Mouse (Mus musculus) lung, embryonic 16.5 days (tissue): ENCODE results near the gene Il20ra. TPM values are rescaled to one million over a fixed set of nuclear protein-coding genes. Genes with fewer than 3 reads are reported as not detected.

Experiments used
- polyA plus RNA-seq: library from polyadenylated mRNA; unstranded; fragments of >200 nt; fragmentation: Nextera tagmentation; extraction: Ambion mirVana; gene quantifications from 2 replicates; pipeline ENCODE4 v1.2.1, GENCODE M21; 2015

Gene Il20ra
- polyA plus RNA-seq, 1 experiment from 2014 or later = 0.14 TPM

Other genes starting within 250 kb of the Il20ra start
- 79.0 and 85.5 TPM in 2 replicates for gene Ifngr1, start 120.6 kb upstream of the Il20ra start, polyA plus RNA-seq
- not detected in 2 replicates for gene Il22ra2, start 90.6 kb upstream of the Il20ra start, polyA plus RNA-seq
- 0.72 and 0.95 TPM in 2 replicates for gene Slc35d3, start 138.9 kb downstream of the Il20ra start, polyA plus RNA-seq
- 30.5 and 34.2 TPM in 2 replicates for gene Pex7, start 195.1 kb downstream of the Il20ra start, polyA plus RNA-seq
- gene Map3k5, start 221.9 kb downstream of the Il20ra start, polyA plus RNA-seq = 1.2 and 1.7 TPM in 2 replicates